Mouse (Mus musculus) stomach, embryonic 14.5 days (tissue): ENCODE data around the gene Itga2b. TPM values are rescaled to one million over a fixed set of nuclear protein-coding genes. Genes with fewer than 3 reads are reported as not detected.

Source experiments
- ATAC-seq: fragments of 200-750 bp; cut with Nextera tagmentation; 2 replicates; pipeline ENCODE4 v1.8.0; 2017; ENCODE audit warnings: low read depth, moderate TSS enrichment; ENCODE audit not compliant: insufficient number of reproducible peaks, insufficient read depth, low FRiP score
- H3K27ac ChIP-seq: fragments of 300-500 bp; sonication (generic); 2 replicates; pipeline ENCODE4 v1.5.1; 2014; ENCODE audit warnings: mild to moderate bottlenecking, low read length, moderate library complexity, mixed read lengths
- H3K27me3 ChIP-seq: fragments of 300-500 bp; sonication (generic); 2 replicates; pipeline ENCODE4 v1.6.1; 2014; ENCODE audit warnings: low read length, control low read depth, mixed read lengths; ENCODE audit not compliant: control insufficient read depth, insufficient read depth
- H3K36me3 ChIP-seq: fragments of 300-500 bp; sonication (generic); 2 replicates; pipeline ENCODE4 v1.6.1; 2014; ENCODE audit warnings: mild to moderate bottlenecking, control low read depth, low read length, moderate library complexity, mixed read lengths; ENCODE audit not compliant: control insufficient read depth, insufficient read depth
- H3K4me1 ChIP-seq: fragments of 300-500 bp; sonication (generic); 2 replicates; pipeline ENCODE4 v1.6.1; 2014; ENCODE audit warnings: low read length, control low read depth, mixed read lengths; ENCODE audit not compliant: control insufficient read depth, insufficient read depth
- H3K4me2 ChIP-seq: fragments of 300-500 bp; sonication (generic); replicated peaks from 2 replicates; pipeline ENCODE4 v1.6.1; 2014; ENCODE audit warnings: low read depth, low read length, control low read depth
- H3K4me3 ChIP-seq: fragments of 300-500 bp; sonication (generic); 2 replicates; pipeline ENCODE4 v1.5.1; 2014; ENCODE audit warnings: low read depth, low read length, control low read depth
- H3K9ac ChIP-seq: fragments of 300-500 bp; sonication (generic); replicated peaks from 2 replicates; pipeline ENCODE4 v1.6.1; 2014; ENCODE audit warnings: low read depth, mild to moderate bottlenecking, control low read depth, low read length, moderate library complexity, mixed read lengths
- H3K9me3 ChIP-seq: fragments of 300-500 bp; sonication (generic); 2 replicates; pipeline ENCODE4 v1.6.1; 2016; ENCODE audit warnings: low read depth, low read length, control low read depth; ENCODE audit not compliant: control insufficient read depth
- WGBS: fragments of 180-500 bp; shearing (Covaris S2); extraction: QIAGEN DNeasy Blood & Tissue Kit; methylation state at CpG from one replicate; pipeline ENCODE4 v1.1.7; 2014; 5-methylcytosine and 5-hydroxymethylcytosine counted together
- polyA plus RNA-seq: library from polyadenylated mRNA; unstranded; fragments of >200 nt; fragmentation: Nextera tagmentation; extraction: Ambion mirVana; gene quantifications from 2 replicates; pipeline ENCODE4 v1.2.1, GENCODE M21; 2014

Itga2b gene
- polyA plus RNA-seq, 1 experiment from 2014 or later, result 6.4 TPM

GRCm38 (mm10) chr11:102437120-102438061, 32.5 kb downstream of the Itga2b start:
- H3K36me3 ChIP-seq, result peaks cover 51% of the 10 kb centered on the region

GRCm38 (mm10) chr11:102436471-102436790, 33.5 kb downstream of the Itga2b start:
- Histone ChIP-seq H3K27ac (no peak overlapping the region), H3K9ac (no peak overlapping the region), H3K36me3 (peaks cover 42% of the 10 kb centered on the region), H3K9me3 (no peaks in the 10 kb centered on the region), H3K4me2 (no peak overlapping the region), H3K27me3 (no peaks in the 10 kb centered on the region), H3K4me1 (peaks cover 13% of the 10 kb centered on the region), H3K4me3 (no peak overlapping the region)
- ATAC-seq, result no peak
- 71% methylated on average over 10 of the region's 10 CpGs for WGBS

More at GRCm38 (mm10) chr11:102437120-102438061, 32.5 kb downstream of the Itga2b start:
- peak; percentile 35; the same call in 1 of the 2 replicates for ATAC-seq
- H3K4me1 ChIP-seq, result peaks cover 13% of the 10 kb centered on the region
- no peaks in the 10 kb centered on the region for H3K27me3 ChIP-seq
- H3K9ac ChIP-seq, result peak overlapping the region; percentile 33; the same call in 1 of the 2 replicates
- H3K4me3 ChIP-seq, result peak overlapping the region; percentile 36
- 13% methylated on average over 82 of the region's 87 CpGs for WGBS
- no peaks in the 10 kb centered on the region for H3K9me3 ChIP-seq
- 0 out of 2 replicates have a peak overlapping the region, but pooled peaks have one; percentile 6 for H3K27ac ChIP-seq
- peak overlapping the region; percentile 80 for H3K4me2 ChIP-seq

- ATAC-seq, result no peak
- Histone ChIP-seq H3K27ac (no peak overlapping the region), H3K4me1 (peaks cover 17% of the 10 kb centered on the region), H3K27me3 (no peaks in the 10 kb centered on the region), H3K4me2 (no peak overlapping the region), H3K36me3 (peaks cover 37% of the 10 kb centered on the region), H3K9me3 (no peaks in the 10 kb centered on the region), H3K9ac (no peak overlapping the region), H3K4me3 (no peak overlapping the region)
- WGBS, result 93% methylated on average over 18 of the region's 18 CpGs
Observed at GRCm38 (mm10) chr11:102435754-102436470, 34.0 kb downstream of the Itga2b start.

GRCm38 (mm10) chr11:102434816-102435705, 34.9 kb downstream of the Itga2b start:
- Histone ChIP-seq H3K4me1 (peaks cover 17% of the 10 kb centered on the region), H3K36me3 (peaks cover 31% of the 10 kb centered on the region), H3K27me3 (no peaks in the 10 kb centered on the region), H3K9me3 (no peaks in the 10 kb centered on the region), H3K9ac (no peak overlapping the region), H3K4me3 (no peak overlapping the region), H3K27ac (no peak overlapping the region), H3K4me2 (no peak overlapping the region)
- 90% methylated on average over 11 of the region's 11 CpGs for WGBS
- no peak for ATAC-seq

GRCm38 (mm10) chr11:102434406-102434805, 35.5 kb downstream of the Itga2b start:
- Histone ChIP-seq H3K9me3 (no peaks in the 10 kb centered on the region), H3K36me3 (peaks cover 24% of the 10 kb centered on the region), H3K27ac (no peak overlapping the region), H3K4me2 (no peak overlapping the region), H3K4me3 (no peak overlapping the region), H3K9ac (no peak overlapping the region), H3K4me1 (peaks cover 21% of the 10 kb centered on the region), H3K27me3 (no peaks in the 10 kb centered on the region)
- WGBS, result 11% methylated on average over 7 of the region's 7 CpGs
- peak; percentile 43; the same call in 1 of the 2 replicates for ATAC-seq

GRCm38 (mm10) chr11:102433866-102434265, 36.1 kb downstream of the Itga2b start:
- WGBS, result 92% methylated on average over 7 of the region's 7 CpGs
- H3K27ac ChIP-seq, result 0 out of 2 replicates have a peak overlapping the region, but pooled peaks have one; percentile 33

GRCm38 (mm10) chr11:102432896-102433295, 37.0 kb downstream of the Itga2b start:
- Histone ChIP-seq H3K9ac (no peak overlapping the region), H3K27me3 (no peaks in the 10 kb centered on the region), H3K4me3 (no peak overlapping the region), H3K27ac (no peak overlapping the region), H3K4me2 (no peak overlapping the region), H3K4me1 (peaks cover 19% of the 10 kb centered on the region), H3K9me3 (no peaks in the 10 kb centered on the region), H3K36me3 (peaks cover 18% of the 10 kb centered on the region)
- 93% methylated on average over 6 of the region's 6 CpGs for WGBS
- no peak for ATAC-seq

More at GRCm38 (mm10) chr11:102433866-102434265, 36.1 kb downstream of the Itga2b start:
- Histone ChIP-seq H3K4me1 (peaks cover 22% of the 10 kb centered on the region), H3K9me3 (no peaks in the 10 kb centered on the region), H3K36me3 (peaks cover 19% of the 10 kb centered on the region), H3K27me3 (no peaks in the 10 kb centered on the region), H3K4me2 (no peak overlapping the region), H3K9ac (no peak overlapping the region), H3K4me3 (no peak overlapping the region)
- no peak for ATAC-seq
